Mouse (Mus musculus) stomach, postnatal 0 days (tissue): ENCODE data around the gene Lat2.

Experiments used
- CTCF ChIP-seq: IDR thresholded peaks from 2 replicates; pipeline ENCODE4 v1.5.1; 2016; ENCODE audit warnings: antibody characterized with exemption, low read depth, mild to moderate bottlenecking, moderate library complexity
- EP300 ChIP-seq: optimal IDR thresholded peaks from 2 replicates; pipeline ENCODE3; 2016; ENCODE audit warnings: antibody characterized with exemption

DNA sequence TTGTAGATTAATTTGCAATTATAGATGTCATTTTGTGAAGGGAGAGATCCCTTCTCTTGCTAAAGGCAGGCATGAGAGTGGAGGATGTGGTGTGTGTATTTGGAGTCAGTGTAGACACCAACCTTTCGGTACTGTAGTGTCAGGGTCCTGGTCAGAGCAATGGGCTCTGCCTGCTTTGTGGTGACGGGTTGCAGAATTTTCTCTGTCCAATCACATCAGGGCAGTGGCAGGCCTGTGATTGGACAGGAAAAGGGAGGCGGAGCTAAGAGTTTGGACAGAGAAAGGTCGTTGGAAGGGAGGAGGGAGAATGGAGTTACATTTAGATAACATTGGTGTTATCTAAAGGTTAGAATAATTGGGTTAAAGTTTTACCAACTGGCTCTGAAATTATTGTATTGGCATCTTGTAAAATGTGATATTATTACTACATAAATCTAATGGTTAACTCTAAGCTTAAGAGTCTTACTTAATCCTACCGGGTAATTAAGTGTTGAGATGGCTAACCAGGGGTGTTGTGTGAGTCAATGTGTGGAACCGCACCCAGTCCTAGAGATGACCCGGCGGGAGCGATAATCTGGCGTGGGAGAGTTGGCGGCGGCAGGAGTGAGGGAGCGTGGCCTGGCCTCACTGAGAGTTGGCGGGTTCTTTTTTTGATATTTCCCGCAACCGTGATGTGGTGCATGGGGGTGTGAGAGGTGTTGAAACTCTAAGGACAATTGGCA, 54.2 kb downstream of the Lat2 start:
- TF ChIP-seq CTCF: no peak
- TF ChIP-seq EP300: no peak
